Mouse (Mus musculus): ENCODE data around the gene Rilp. TPM values are rescaled to one million over a fixed set of nuclear protein-coding genes. Genes with fewer than 3 reads are reported as not detected.

The Rilp gene
- polyA plus RNA-seq, 1 experiment from 2014 or later = not detected

- WGBS = 92% methylated on average over 4 of the region's 4 CpGs
- no peak for ATAC-seq (ENCODE audit: insufficient number of reproducible peaks, insufficient read depth, low FRiP score, low TSS enrichment, low read depth)
- no peak overlapping the region for H3K9ac ChIP-seq
- H3K27ac ChIP-seq = no peak overlapping the region
- H3K9me3 ChIP-seq = no peaks in the 10 kb centered on the region
- peaks cover 71% of the 10 kb centered on the region for H3K36me3 ChIP-seq
- H3K4me2 ChIP-seq = no peak overlapping the region
- no peak overlapping the region for H3K4me3 ChIP-seq
- no peaks in the 10 kb centered on the region for H3K27me3 ChIP-seq
- H3K4me1 ChIP-seq = peaks cover 19% of the 10 kb centered on the region
Measured at GRCm38 (mm10) chr11:75508162-75508561, 1.7 kb upstream of the Rilp start.

GRCm38 (mm10) chr11:75508904-75509303, 990 bp upstream of the Rilp start:
- H3K36me3 ChIP-seq = peaks cover 63% of the 10 kb centered on the region
- H3K4me2 ChIP-seq = no peak overlapping the region
- peak overlapping the region; percentile 4; the same call in 1 of the 2 replicates for H3K9ac ChIP-seq
- H3K27me3 ChIP-seq = no peaks in the 10 kb centered on the region
- no peak overlapping the region for H3K27ac ChIP-seq
- ATAC-seq (ENCODE audit: insufficient number of reproducible peaks, insufficient read depth, low FRiP score, low TSS enrichment, low read depth) = no peak
- no peaks in the 10 kb centered on the region for H3K9me3 ChIP-seq
- peaks cover 19% of the 10 kb centered on the region for H3K4me1 ChIP-seq
- WGBS = 60% methylated on average over 8 of the region's 8 CpGs
- H3K4me3 ChIP-seq = no peak overlapping the region

GRCm38 (mm10) chr11:75510627-75510993, 716 bp downstream of the Rilp start:
- H3K4me3 ChIP-seq = peak overlapping the region; percentile 55
- H3K27ac ChIP-seq = peak overlapping the region; percentile 82
- peak overlapping the region; percentile 74 for H3K9ac ChIP-seq
- peaks cover 47% of the 10 kb centered on the region for H3K36me3 ChIP-seq
- peak; percentile 76 for ATAC-seq (ENCODE audit: insufficient number of reproducible peaks, insufficient read depth, low FRiP score, low TSS enrichment, low read depth)
- peaks cover 19% of the 10 kb centered on the region for H3K4me1 ChIP-seq
- WGBS = 3% methylated on average over 24 of the region's 24 CpGs
- H3K4me2 ChIP-seq = peak overlapping the region; percentile 98
- H3K27me3 ChIP-seq = no peaks in the 10 kb centered on the region
- no peaks in the 10 kb centered on the region for H3K9me3 ChIP-seq

- H3K36me3 ChIP-seq = peaks cover 41% of the 10 kb centered on the region
- H3K9me3 ChIP-seq = no peaks in the 10 kb centered on the region
- ATAC-seq (ENCODE audit: insufficient number of reproducible peaks, insufficient read depth, low FRiP score, low TSS enrichment, low read depth) = no peak
- H3K27ac ChIP-seq = no peak overlapping the region
- 81% methylated on average over 6 of the region's 6 CpGs for WGBS
- no peaks in the 10 kb centered on the region for H3K27me3 ChIP-seq
- H3K4me1 ChIP-seq = peaks cover 19% of the 10 kb centered on the region
- H3K4me2 ChIP-seq = 0 out of 2 replicates have a peak overlapping the region, but pooled peaks have one; percentile 98
- no peak overlapping the region for H3K9ac ChIP-seq
- H3K4me3 ChIP-seq = no peak overlapping the region
Measured at GRCm38 (mm10) chr11:75511213-75511612, 1.3 kb downstream of the Rilp start.

GRCm38 (mm10) chr11:75512301-75513018, 2.6 kb downstream of the Rilp start:
- no peak overlapping the region for H3K4me3 ChIP-seq
- H3K36me3 ChIP-seq = peaks cover 30% of the 10 kb centered on the region
- no peaks in the 10 kb centered on the region for H3K9me3 ChIP-seq
- H3K27me3 ChIP-seq = no peaks in the 10 kb centered on the region
- 0 out of 2 replicates have a peak overlapping the region, but pooled peaks have one; percentile 12 for H3K9ac ChIP-seq
- ATAC-seq (ENCODE audit: insufficient number of reproducible peaks, insufficient read depth, low FRiP score, low TSS enrichment, low read depth) = no peak
- H3K4me1 ChIP-seq = peaks cover 19% of the 10 kb centered on the region
- no peak overlapping the region for H3K4me2 ChIP-seq
- H3K27ac ChIP-seq = no peak overlapping the region
- WGBS = 79% methylated on average over 9 of the region's 9 CpGs

- peak within 1 kb of the TSS; percentile 14 for H3K4me2 ChIP-seq
- no peaks in the 10 kb centered on the region for H3K27me3 ChIP-seq
- no peak for ATAC-seq (ENCODE audit: insufficient number of reproducible peaks, insufficient read depth, low FRiP score, low TSS enrichment, low read depth)
- H3K9ac ChIP-seq = 0 out of 2 replicates have a peak within 1 kb of the TSS, but pooled peaks have one; percentile 28
- peaks cover 19% of the 10 kb centered on the region for H3K4me1 ChIP-seq
- whole genome bisulfite sequencing = 55% methylated on average over 8 of the region's 8 CpGs
- H3K36me3 ChIP-seq = peaks cover 22% of the 10 kb centered on the region
- no peaks in the 10 kb centered on the region for H3K9me3 ChIP-seq
- H3K4me3 ChIP-seq = peak within 1 kb of the TSS; percentile 10; the same call in 1 of the 2 replicates
- no peak within 1 kb of the TSS for H3K27ac ChIP-seq
Measured at GRCm38 (mm10) chr11:75513336-75513735, 3.4 kb downstream of the Rilp start, which contains the start of gene Scarf1. Scarf1 (plus strand) TSS chr11:75513540.

GRCm38 (mm10) chr11:75515186-75515585, 5.3 kb downstream of the Rilp start:
- 91% methylated on average over 25 of the region's 25 CpGs for WGBS
- Histone ChIP-seq H3K4me1 (peaks cover under 1% of the 10 kb centered on the region; the same call in 1 of the 2 replicates), H3K27ac (no peak overlapping the region), H3K4me2 (no peak overlapping the region), H3K4me3 (no peak overlapping the region), H3K9ac (no peak overlapping the region), H3K36me3 (0 out of 2 replicates have a peak, but pooled peaks cover 6% of the 10 kb centered on the region), H3K27me3 (no peaks in the 10 kb centered on the region), H3K9me3 (no peaks in the 10 kb centered on the region)
- ATAC-seq (ENCODE audit: insufficient number of reproducible peaks, insufficient read depth, low FRiP score, low TSS enrichment, low read depth) = no peak

- H3K4me3 ChIP-seq = no peak overlapping the region
- no peaks in the 10 kb centered on the region for H3K27me3 ChIP-seq
- H3K9ac ChIP-seq = no peak overlapping the region
- no peak for ATAC-seq (ENCODE audit: insufficient number of reproducible peaks, insufficient read depth, low FRiP score, low TSS enrichment, low read depth)
- 76% methylated on average over 15 of the region's 15 CpGs for WGBS
- no peaks in the 10 kb centered on the region for H3K4me1 ChIP-seq
- H3K36me3 ChIP-seq = no peaks in the 10 kb centered on the region
- no peaks in the 10 kb centered on the region for H3K9me3 ChIP-seq
- no peak overlapping the region for H3K4me2 ChIP-seq
- H3K27ac ChIP-seq = no peak overlapping the region
Measured at GRCm38 (mm10) chr11:75519834-75520633, 10.1 kb downstream of the Rilp start.

GRCm38 (mm10) chr11:75521609-75522008, 11.7 kb downstream of the Rilp start:
- no peak for ATAC-seq (ENCODE audit: insufficient number of reproducible peaks, insufficient read depth, low FRiP score, low TSS enrichment, low read depth)
- Histone ChIP-seq H3K4me1 (no peaks in the 10 kb centered on the region), H3K36me3 (no peaks in the 10 kb centered on the region), H3K27me3 (no peaks in the 10 kb centered on the region), H3K9ac (no peak overlapping the region), H3K27ac (no peak overlapping the region), H3K4me3 (no peak overlapping the region), H3K4me2 (no peak overlapping the region), H3K9me3 (no peaks in the 10 kb centered on the region)
- whole genome bisulfite sequencing = 87% methylated on average over 4 of the region's 4 CpGs

- Histone ChIP-seq H3K9ac (no peak overlapping the region), H3K4me2 (no peak overlapping the region), H3K4me3 (no peak overlapping the region), H3K27me3 (no peaks in the 10 kb centered on the region), H3K27ac (no peak overlapping the region), H3K4me1 (no peaks in the 10 kb centered on the region), H3K9me3 (no peaks in the 10 kb centered on the region), H3K36me3 (no peaks in the 10 kb centered on the region)
- 89% methylated on average over 2 of the region's 2 CpGs for WGBS
- no peak for ATAC-seq (ENCODE audit: insufficient number of reproducible peaks, insufficient read depth, low FRiP score, low TSS enrichment, low read depth)
Measured at GRCm38 (mm10) chr11:75522793-75523192, 12.9 kb downstream of the Rilp start.

- no peak for ATAC-seq (ENCODE audit: insufficient number of reproducible peaks, insufficient read depth, low FRiP score, low TSS enrichment, low read depth)
- H3K4me2 ChIP-seq = no peak overlapping the region
- H3K36me3 ChIP-seq = no peaks in the 10 kb centered on the region
- H3K9ac ChIP-seq = no peak overlapping the region
- H3K4me1 ChIP-seq = no peaks in the 10 kb centered on the region
- 83% methylated on average over 15 of the region's 15 CpGs for WGBS
- no peaks in the 10 kb centered on the region for H3K27me3 ChIP-seq
- H3K9me3 ChIP-seq = no peaks in the 10 kb centered on the region
- H3K27ac ChIP-seq = no peak overlapping the region
- H3K4me3 ChIP-seq = no peak overlapping the region
Measured at GRCm38 (mm10) chr11:75525531-75526125, 15.7 kb downstream of the Rilp start.

All from embryonic facial prominence, embryonic 13.5 days (tissue).